Mouse (Mus musculus): Measurements from ENCODE around the gene Itga6.
A peak's percentile ranks its signal among the peaks of the same experiment; 100 is the strongest.
"Not testable (repeated sequence)": the region's sequence is repeated elsewhere in the genome, so short reads cannot be mapped to it uniquely, and the experiment has no call there.

Gene Itga6

GRCm38 (mm10) chr2:71891536-71891935 lies 146.1 kb downstream of the Itga6 start:
- no peak for DNase-seq (ENCODE audit: low read depth, low spot score)

- no peak for DNase-seq (ENCODE audit: low read depth, low spot score)
Observed at GRCm38 (mm10) chr2:71892741-71893349, 147.4 kb downstream of the Itga6 start.

- DNase-seq (ENCODE audit: low read depth, low spot score), result no peak
Observed at GRCm38 (mm10) chr2:71895596-71896286, 150.3 kb downstream of the Itga6 start.

- no peak for DNase-seq (ENCODE audit: low read depth, low spot score)
Observed at GRCm38 (mm10) chr2:71897420-71897819, 152.0 kb downstream of the Itga6 start.

GRCm38 (mm10) chr2:71898335-71898856 lies 153.0 kb downstream of the Itga6 start:
- DNase-seq (ENCODE audit: low read depth, low spot score), result peak; percentile 45

- no peak for DNase-seq (ENCODE audit: low read depth, low spot score)
Observed at GRCm38 (mm10) chr2:71899886-71900285, 154.5 kb downstream of the Itga6 start.

GRCm38 (mm10) chr2:71905154-71905553 lies 159.7 kb downstream of the Itga6 start:
- no peak for DNase-seq (ENCODE audit: low read depth, low spot score)

GRCm38 (mm10) chr2:71906356-71906755 lies 160.9 kb downstream of the Itga6 start:
- DNase-seq (ENCODE audit: low read depth, low spot score), result not testable (repeated sequence)

Data from forelimb bud, embryonic 11.5 days (tissue).